Mouse (Mus musculus) liver, postnatal 0 days (tissue): ENCODE data around the gene Umodl1. TPM values are rescaled to one million over a fixed set of nuclear protein-coding genes. Genes with fewer than 3 reads are reported as not detected.
A peak's percentile ranks its signal among the peaks of the same experiment; 100 is the strongest.

Source experiments
- ATAC-seq: fragments of 200-750 bp; cut with Nextera tagmentation; 2 replicates; pipeline ENCODE4 v1.8.0; 2017; ENCODE audit warnings: mild to moderate bottlenecking, moderate library complexity
- DNase-seq: peaks from one replicate; pipeline ENCODE4 v3.0.0-alpha.2; 2016
- H3K27ac ChIP-seq: fragments of 300-500 bp; sonication (generic); 2 replicates; pipeline ENCODE4 v1.5.1; 2014; ENCODE audit warnings: antibody characterized with exemption, moderate library complexity, mild to moderate bottlenecking, low read depth
- H3K27me3 ChIP-seq: fragments of 300-500 bp; sonication (generic); 2 replicates; pipeline ENCODE4 v1.6.1; 2014; ENCODE audit warnings: low read length, control low read depth, mixed read lengths; ENCODE audit not compliant: insufficient read depth
- H3K36me3 ChIP-seq: fragments of 300-500 bp; sonication (generic); replicated peaks from 2 replicates; pipeline ENCODE4 v1.6.1; 2014; ENCODE audit warnings: mild to moderate bottlenecking, control low read depth, low read length, moderate library complexity, mixed read lengths; ENCODE audit not compliant: insufficient read depth
- H3K4me1 ChIP-seq: fragments of 300-500 bp; sonication (generic); 2 replicates; pipeline ENCODE4 v1.6.1; 2014; ENCODE audit warnings: antibody characterized with exemption, mild to moderate bottlenecking, control low read depth; ENCODE audit not compliant: insufficient read depth
- H3K4me2 ChIP-seq: fragments of 300-500 bp; sonication (generic); 2 replicates; pipeline ENCODE4 v1.6.1; 2014; ENCODE audit warnings: low read depth, mild to moderate bottlenecking, low read length, moderate library complexity, mixed read lengths
- H3K4me3 ChIP-seq: fragments of 300-500 bp; sonication (generic); 2 replicates; pipeline ENCODE4 v1.5.1; 2014; ENCODE audit warnings: low read depth, low read length
- H3K9ac ChIP-seq: fragments of 300-500 bp; sonication (generic); replicated peaks from 2 replicates; pipeline ENCODE4 v1.6.1; 2014; ENCODE audit warnings: mild to moderate bottlenecking, moderate library complexity
- H3K9me3 ChIP-seq: fragments of 300-500 bp; sonication (generic); 2 replicates; pipeline ENCODE4 v1.6.1; 2016; ENCODE audit warnings: mild to moderate bottlenecking, control low read depth, low read length, mixed read lengths
- CTCF ChIP-seq: sonication (generic); IDR thresholded peaks from 2 replicates; pipeline ENCODE4 v1.5.1; 2016; ENCODE audit warnings: antibody characterized with exemption, low read depth
- EP300 ChIP-seq: IDR thresholded peaks from 2 replicates; pipeline ENCODE4 v1.6.1; 2016; ENCODE audit warnings: antibody characterized with exemption, low read depth, mild to moderate bottlenecking
- WGBS: fragments of 180-500 bp; shearing (Covaris S2); extraction: QIAGEN DNeasy Blood & Tissue Kit; methylation state at CpG from one replicate; pipeline ENCODE4 v1.1.7; 2014; ENCODE audit not compliant: insufficient replicate concordance; 5-methylcytosine and 5-hydroxymethylcytosine counted together
- polyA plus RNA-seq: library from polyadenylated mRNA; unstranded; fragments of >200 nt; fragmentation: Nextera tagmentation; extraction: Ambion mirVana; gene quantifications from 2 replicates; pipeline ENCODE4 v1.2.1, GENCODE M21; 2015

Gene Umodl1
- polyA plus RNA-seq, 1 experiment from 2014 or later: 0.05 TPM

- no peak overlapping the region for H3K4me3 ChIP-seq
- H3K36me3 ChIP-seq: no peaks in the 10 kb centered on the region
- H3K9me3 ChIP-seq: no peaks in the 10 kb centered on the region
- H3K27me3 ChIP-seq: no peaks in the 10 kb centered on the region
- H3K4me2 ChIP-seq: no peak overlapping the region
- no peak overlapping the region for H3K9ac ChIP-seq
- no peak for ATAC-seq
- TF ChIP-seq CTCF (no peak), EP300 (no peak)
- 66% methylated on average over 8 of the region's 8 CpGs for WGBS
- DNase-seq: no peak
- no peak overlapping the region for H3K27ac ChIP-seq
- peaks cover 62% of the 10 kb centered on the region for H3K4me1 ChIP-seq
These were observed 82.9 kb downstream of the Umodl1 start for GRCm38 (mm10) chr17:31037331-31037730.

GRCm38 (mm10) chr17:31038381-31038780 is 83.9 kb downstream of the Umodl1 start:
- DNase-seq: peak; percentile 59
- no peaks in the 10 kb centered on the region for H3K36me3 ChIP-seq
- WGBS: 30% methylated on average over 4 of the region's 4 CpGs
- H3K4me1 ChIP-seq: peaks cover 67% of the 10 kb centered on the region
- no peak for TF ChIP-seq CTCF
- peak; percentile 29; the same call in 1 of the 2 replicates for TF ChIP-seq EP300
- H3K9ac ChIP-seq: no peak overlapping the region
- no peaks in the 10 kb centered on the region for H3K9me3 ChIP-seq
- no peak overlapping the region for H3K4me3 ChIP-seq
- H3K27me3 ChIP-seq: no peaks in the 10 kb centered on the region
- no peak overlapping the region for H3K4me2 ChIP-seq
- H3K27ac ChIP-seq: peak overlapping the region; percentile 67
- peak; percentile 42 for ATAC-seq

GRCm38 (mm10) chr17:31039626-31040025 is 85.2 kb downstream of the Umodl1 start:
- peak overlapping the region; percentile 51 for H3K4me2 ChIP-seq
- peak; percentile 80 for ATAC-seq
- WGBS: 18% methylated on average over 7 of the region's 7 CpGs
- H3K4me3 ChIP-seq: 0 out of 2 replicates have a peak overlapping the region, but pooled peaks have one; percentile 9
- peak overlapping the region; percentile 30; the same call in 1 of the 2 replicates for H3K9ac ChIP-seq
- no peaks in the 10 kb centered on the region for H3K9me3 ChIP-seq
- H3K36me3 ChIP-seq: no peaks in the 10 kb centered on the region
- peak overlapping the region; percentile 76 for H3K27ac ChIP-seq
- H3K4me1 ChIP-seq: peaks cover 55% of the 10 kb centered on the region
- TF ChIP-seq EP300 (peak; percentile 48; the same call in 1 of the 2 replicates), CTCF (no peak)
- DNase-seq: peak; percentile 69
- no peaks in the 10 kb centered on the region for H3K27me3 ChIP-seq

DNA sequence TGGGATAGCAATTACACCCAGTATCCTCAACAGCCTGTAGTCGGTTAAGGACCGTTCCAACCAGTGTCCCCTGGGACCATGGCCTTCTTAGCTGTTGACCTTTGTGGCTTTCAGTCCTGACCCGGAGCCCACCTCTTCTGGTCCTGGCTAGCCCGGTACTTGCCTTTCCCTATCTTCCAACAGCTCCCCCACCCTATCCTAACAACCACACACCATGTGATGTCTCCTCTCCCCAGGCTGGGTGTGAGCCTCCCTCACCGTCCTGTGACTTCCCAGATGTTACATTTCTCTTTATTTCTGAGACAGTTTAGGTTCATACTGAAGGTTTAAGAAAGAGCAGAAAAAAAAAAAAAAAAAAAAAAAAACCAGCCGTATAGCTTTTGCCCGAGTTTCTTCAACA is 86.0 kb downstream of the Umodl1 start:
- H3K9me3 ChIP-seq: no peaks in the 10 kb centered on the region
- peak overlapping the region; percentile 51; the same call in 1 of the 2 replicates for H3K4me2 ChIP-seq
- no peak for TF ChIP-seq EP300
- TF ChIP-seq CTCF: no peak
- H3K27ac ChIP-seq: peak overlapping the region; percentile 76
- peaks cover 53% of the 10 kb centered on the region for H3K4me1 ChIP-seq
- no peaks in the 10 kb centered on the region for H3K27me3 ChIP-seq
- ATAC-seq: no peak
- 51% methylated on average over 7 of the region's 7 CpGs for WGBS
- H3K9ac ChIP-seq: no peak overlapping the region
- no peak overlapping the region for H3K4me3 ChIP-seq
- DNase-seq: no peak
- no peaks in the 10 kb centered on the region for H3K36me3 ChIP-seq

GRCm38 (mm10) chr17:31042751-31043150 is 88.3 kb downstream of the Umodl1 start:
- no peak for DNase-seq
- H3K9me3 ChIP-seq: no peaks in the 10 kb centered on the region

DNA sequence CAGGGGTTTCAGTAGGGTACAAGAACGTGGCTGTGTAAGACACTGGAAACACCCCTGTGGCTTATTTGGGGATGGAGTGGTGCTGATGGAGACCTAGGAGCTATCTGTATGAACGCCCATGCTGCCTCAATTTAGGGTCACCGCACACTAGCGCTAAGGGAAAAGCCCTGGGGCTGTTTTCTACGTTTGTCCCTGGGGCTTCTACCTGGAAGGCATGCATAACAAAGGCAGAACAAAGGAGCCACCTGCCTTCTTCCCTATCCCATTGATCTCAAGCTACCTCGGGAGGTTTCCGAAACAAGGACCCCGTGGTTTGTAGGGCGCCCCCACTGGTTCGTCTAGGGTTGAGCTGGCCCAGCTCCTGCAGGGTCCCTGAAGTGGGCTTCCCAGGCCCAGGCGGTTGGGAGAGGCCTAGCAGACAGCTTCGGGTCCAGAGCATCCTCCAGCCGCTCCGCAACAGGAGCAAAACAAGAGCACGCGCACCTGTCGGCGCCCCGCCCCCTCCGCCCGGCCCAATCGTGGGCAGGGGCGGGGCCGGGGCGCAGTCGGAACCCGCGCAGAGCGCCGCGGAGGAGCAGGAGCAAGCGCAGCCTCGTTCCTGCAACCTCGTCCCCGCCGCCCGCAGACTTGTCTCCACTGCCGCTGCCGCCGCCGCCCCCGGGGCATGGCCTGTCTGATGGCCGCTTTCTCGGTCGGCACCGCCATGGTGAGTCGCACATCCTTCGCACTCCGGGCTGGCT is 102.9 kb downstream of the Umodl1 start, which contains the start of gene Abcg1:
TSS of gene Abcg1 (plus strand) at position 525 of the 740 bp plus-strand sequence.
- H3K4me1 ChIP-seq: peaks cover 49% of the 10 kb centered on the region

More at GRCm38 (mm10) chr17:31042751-31043150, 88.3 kb downstream of the Umodl1 start:
- Histone ChIP-seq H3K4me2 (no peak overlapping the region), H3K27ac (no peak overlapping the region), H3K4me1 (peaks cover 41% of the 10 kb centered on the region), H3K9ac (no peak overlapping the region), H3K36me3 (no peaks in the 10 kb centered on the region), H3K27me3 (no peaks in the 10 kb centered on the region), H3K4me3 (no peak overlapping the region)
- whole genome bisulfite sequencing: 69% methylated on average over 2 of the region's 2 CpGs
- ATAC-seq: no peak
- TF ChIP-seq EP300 (no peak), CTCF (no peak)

More for the DNA sequence above, 102.9 kb downstream of the Umodl1 start, which contains the start of gene Abcg1:
- peak within 1 kb of the TSS; percentile 82 for H3K27ac ChIP-seq
- ATAC-seq: peak; percentile 68
- peak; percentile 42 for TF ChIP-seq CTCF
- TF ChIP-seq EP300: no peak
- peak within 1 kb of the TSS; percentile 67 for H3K9ac ChIP-seq
- WGBS: 6% methylated on average over 48 of the region's 49 CpGs
- peaks cover 7% of the 10 kb centered on the region for H3K9me3 ChIP-seq
- H3K4me2 ChIP-seq: peak within 1 kb of the TSS; percentile 90
- no peaks in the 10 kb centered on the region for H3K36me3 ChIP-seq
- H3K27me3 ChIP-seq: peaks cover 9% of the 10 kb centered on the region; the same call in 1 of the 2 replicates
- peak; percentile 81 for DNase-seq
- peak within 1 kb of the TSS; percentile 66 for H3K4me3 ChIP-seq
